Mouse (Mus musculus) brain, embryonic 18.5 days (tissue): ENCODE measurements at regions not wholly inside any gene's neighbourhood (a gene's known extent, or its start where the extent isn't known, plus 50 kb on each side); places are given as distances from the start of the nearest gene placed in this dataset.

Experiments used
- DNase-seq: peaks from one replicate; pipeline ENCODE4 v3.0.0-alpha.2; 2012; ENCODE audit warnings: low read depth, low spot score

- no peak for DNase-seq
Measured at GRCm38 (mm10) chr9:89789926-89790325, 51.7 kb upstream of the Ankrd34c start.

- DNase-seq: no peak
Measured at GRCm38 (mm10) chr9:89788651-89789050, 50.4 kb upstream of the Ankrd34c start.
